Mouse (Mus musculus) hindbrain, embryonic 14.5 days (tissue): ENCODE measurements around the gene 1700029F12Rik. TPM values are rescaled to one million over a fixed set of nuclear protein-coding genes. Genes with fewer than 3 reads are reported as not detected.
"Not testable (repeated sequence)": the region's sequence is repeated elsewhere in the genome, so short reads cannot be mapped to it uniquely, and the experiment has no call there.

Experiments used
- ATAC-seq: fragments of 200-750 bp; cut with Nextera tagmentation; 2 replicates; pipeline ENCODE4 v1.8.0; 2017; ENCODE audit warnings: moderate number of reproducible peaks, mild to moderate bottlenecking, moderate TSS enrichment, moderate library complexity; ENCODE audit not compliant: low FRiP score
- DNase-seq: peaks from one replicate; pipeline ENCODE4 v3.0.0-alpha.2; 2015; ENCODE audit warnings: low spot score
- H3K27ac ChIP-seq: fragments of 300-500 bp; sonication (generic); 2 replicates; pipeline ENCODE4 v1.5.1; 2014; ENCODE audit warnings: mild to moderate bottlenecking, moderate library complexity
- H3K27me3 ChIP-seq: fragments of 300-500 bp; sonication (generic); 2 replicates; pipeline ENCODE4 v1.6.1; 2014; ENCODE audit warnings: mild to moderate bottlenecking, low read length, mixed read lengths; ENCODE audit not compliant: control insufficient read depth, insufficient read depth
- H3K36me3 ChIP-seq: fragments of 300-500 bp; sonication (generic); replicated peaks from 2 replicates; pipeline ENCODE4 v1.6.1; 2014; ENCODE audit not compliant: control insufficient read depth, insufficient read depth
- H3K4me1 ChIP-seq: fragments of 300-500 bp; sonication (generic); replicated peaks from 2 replicates; pipeline ENCODE4 v1.6.1; 2014; ENCODE audit warnings: antibody characterized with exemption, low read length, mixed read lengths; ENCODE audit not compliant: control insufficient read depth, insufficient read depth
- H3K4me2 ChIP-seq: fragments of 300-500 bp; sonication (generic); replicated peaks from 2 replicates; pipeline ENCODE4 v1.6.1; 2014; ENCODE audit warnings: mild to moderate bottlenecking, moderate library complexity
- H3K4me3 ChIP-seq: fragments of 300-500 bp; sonication (generic); replicated peaks from 2 replicates; pipeline ENCODE4 v1.5.1; 2014; ENCODE audit warnings: mild to moderate bottlenecking, low read length
- H3K9ac ChIP-seq: fragments of 300-500 bp; sonication (generic); 2 replicates; pipeline ENCODE4 v1.6.1; 2014
- H3K9me3 ChIP-seq: fragments of 300-500 bp; sonication (generic); 2 replicates; pipeline ENCODE4 v1.6.1; 2016; ENCODE audit warnings: low read length; ENCODE audit not compliant: control insufficient read depth
- WGBS: fragments of 180-500 bp; shearing (Covaris S2); extraction: QIAGEN DNeasy Blood & Tissue Kit; methylation state at CpG from one replicate; pipeline ENCODE4 v1.1.7; 2014; 5-methylcytosine and 5-hydroxymethylcytosine counted together
- polyA plus RNA-seq: library from polyadenylated mRNA; unstranded; fragments of >200 nt; fragmentation: Nextera tagmentation; extraction: Ambion mirVana; gene quantifications from 2 replicates; pipeline ENCODE4 v1.2.1, GENCODE M21; 2014

The 1700029F12Rik gene
- polyA plus RNA-seq, 1 experiment from 2014 or later, result not detected

GRCm38 (mm10) chr13:97067691-97068090 lies 33.5 kb upstream of the 1700029F12Rik start:
- Histone ChIP-seq H3K4me2 (no peak overlapping the region), H3K4me3 (no peak overlapping the region), H3K9me3 (no peaks in the 10 kb centered on the region), H3K4me1 (no peaks in the 10 kb centered on the region), H3K27ac (no peak overlapping the region), H3K9ac (no peak overlapping the region), H3K27me3 (peaks cover 9% of the 10 kb centered on the region; the same call in 1 of the 2 replicates), H3K36me3 (no peaks in the 10 kb centered on the region)
- 7% methylated on average over 6 of the region's 6 CpGs for WGBS
- ATAC-seq (no peak), DNase-seq (no peak)

GRCm38 (mm10) chr13:97066649-97067550 lies 32.7 kb upstream of the 1700029F12Rik start, which contains the start of gene Fam169a:
Fam169a (plus strand) TSS chr13:97067286.
- no peaks in the 10 kb centered on the region for H3K36me3 ChIP-seq
- no peak within 1 kb of the TSS for H3K4me3 ChIP-seq
- peaks cover 9% of the 10 kb centered on the region; the same call in 1 of the 2 replicates for H3K27me3 ChIP-seq
- DNase-seq, result no peak
- no peak within 1 kb of the TSS for H3K27ac ChIP-seq
- ATAC-seq, result no peak
- 33% methylated on average over 15 of the region's 15 CpGs for WGBS
- H3K9me3 ChIP-seq, result no peaks in the 10 kb centered on the region
- H3K9ac ChIP-seq, result no peak within 1 kb of the TSS
- H3K4me1 ChIP-seq, result no peaks in the 10 kb centered on the region
- H3K4me2 ChIP-seq, result no peak within 1 kb of the TSS

- H3K9ac ChIP-seq, H3K27ac ChIP-seq, H3K4me3 ChIP-seq, H3K4me1 ChIP-seq, H3K9me3 ChIP-seq, ATAC-seq, H3K27me3 ChIP-seq, DNase-seq, H3K36me3 ChIP-seq: not testable (repeated sequence)
- 38% methylated on average over 18 of the region's 18 CpGs for WGBS
- peak overlapping the region; percentile 12; the same call in 1 of the 2 replicates for H3K4me2 ChIP-seq
Measured at GRCm38 (mm10) chr13:97064844-97065621, 30.9 kb upstream of the 1700029F12Rik start.

- Histone ChIP-seq H3K36me3 (no peaks in the 10 kb centered on the region), H3K4me3 (no peak overlapping the region), H3K27ac (no peak overlapping the region), H3K4me2 (peak overlapping the region; percentile 12; the same call in 1 of the 2 replicates), H3K4me1 (no peaks in the 10 kb centered on the region), H3K9me3 (no peaks in the 10 kb centered on the region), H3K27me3 (peaks cover 9% of the 10 kb centered on the region; the same call in 1 of the 2 replicates), H3K9ac (no peak overlapping the region)
- DNase-seq (no peak), ATAC-seq (no peak)
- 65% methylated on average over 3 of the region's 3 CpGs for WGBS
Measured at GRCm38 (mm10) chr13:97064413-97064812, 30.3 kb upstream of the 1700029F12Rik start.

- no peak overlapping the region for H3K4me3 ChIP-seq
- no peaks in the 10 kb centered on the region for H3K36me3 ChIP-seq
- no peaks in the 10 kb centered on the region for H3K4me1 ChIP-seq
- no peaks in the 10 kb centered on the region for H3K9me3 ChIP-seq
- 84% methylated on average over 2 of the region's 2 CpGs for WGBS
- ATAC-seq (no peak), DNase-seq (no peak)
- no peak overlapping the region for H3K27ac ChIP-seq
- H3K27me3 ChIP-seq, result peaks cover 9% of the 10 kb centered on the region; the same call in 1 of the 2 replicates
- H3K4me2 ChIP-seq, result no peak overlapping the region
- no peak overlapping the region for H3K9ac ChIP-seq
Measured at GRCm38 (mm10) chr13:97063431-97063830, 29.3 kb upstream of the 1700029F12Rik start.

- Histone ChIP-seq H3K9ac (no peak overlapping the region), H3K4me2 (no peak overlapping the region), H3K36me3 (no peaks in the 10 kb centered on the region), H3K27me3 (peaks cover 4% of the 10 kb centered on the region; the same call in 1 of the 2 replicates), H3K4me3 (no peak overlapping the region), H3K4me1 (no peaks in the 10 kb centered on the region), H3K27ac (no peak overlapping the region), H3K9me3 (no peaks in the 10 kb centered on the region)
- ATAC-seq (no peak), DNase-seq (no peak)
- WGBS, result 94% methylated on average over 3 of the region's 3 CpGs
Measured at GRCm38 (mm10) chr13:97062151-97062550, 28.0 kb upstream of the 1700029F12Rik start.

- DNase-seq, result no peak
- no peaks in the 10 kb centered on the region for H3K9me3 ChIP-seq
- no peak overlapping the region for H3K9ac ChIP-seq
- H3K36me3 ChIP-seq, result no peaks in the 10 kb centered on the region
- no peak overlapping the region for H3K4me2 ChIP-seq
- 46% methylated on average over 6 of the region's 8 CpGs for WGBS
- no peak overlapping the region for H3K27ac ChIP-seq
- H3K27me3 ChIP-seq, result no peaks in the 10 kb centered on the region
- H3K4me1 ChIP-seq, result no peaks in the 10 kb centered on the region
- H3K4me3 ChIP-seq, result no peak overlapping the region
- no peak for ATAC-seq
Measured at GRCm38 (mm10) chr13:97060331-97060730, 26.2 kb upstream of the 1700029F12Rik start.

- Histone ChIP-seq H3K4me2 (no peak overlapping the region), H3K4me1 (no peaks in the 10 kb centered on the region), H3K36me3 (no peaks in the 10 kb centered on the region), H3K9me3 (no peaks in the 10 kb centered on the region), H3K27ac (no peak overlapping the region), H3K9ac (no peak overlapping the region), H3K4me3 (no peak overlapping the region), H3K27me3 (no peaks in the 10 kb centered on the region)
- WGBS, result 92% methylated on average over 6 of the region's 6 CpGs
- DNase-seq (no peak), ATAC-seq (no peak)
Measured at GRCm38 (mm10) chr13:97059746-97060145, 25.6 kb upstream of the 1700029F12Rik start.

GRCm38 (mm10) chr13:97057817-97058216 lies 23.7 kb upstream of the 1700029F12Rik start:
- WGBS, result 47% methylated on average over 4 of the region's 4 CpGs
- no peak for ATAC-seq
- no peak overlapping the region for H3K4me2 ChIP-seq

More at GRCm38 (mm10) chr13:97057817-97058216, 23.7 kb upstream of the 1700029F12Rik start:
- no peak for DNase-seq
- Histone ChIP-seq H3K36me3 (no peaks in the 10 kb centered on the region), H3K9me3 (no peaks in the 10 kb centered on the region), H3K4me1 (no peaks in the 10 kb centered on the region), H3K27me3 (no peaks in the 10 kb centered on the region), H3K9ac (no peak overlapping the region), H3K4me3 (no peak overlapping the region), H3K27ac (no peak overlapping the region)
